Mouse (Mus musculus): ENCODE data around the gene Tspan2. TPM values are rescaled to one million over a fixed set of nuclear protein-coding genes. Genes with fewer than 3 reads are reported as not detected.

Gene Tspan2
- polyA plus RNA-seq, 3 experiments from 2014 or later, result 0.84 to 3.6 (median 1.5) TPM

DNA sequence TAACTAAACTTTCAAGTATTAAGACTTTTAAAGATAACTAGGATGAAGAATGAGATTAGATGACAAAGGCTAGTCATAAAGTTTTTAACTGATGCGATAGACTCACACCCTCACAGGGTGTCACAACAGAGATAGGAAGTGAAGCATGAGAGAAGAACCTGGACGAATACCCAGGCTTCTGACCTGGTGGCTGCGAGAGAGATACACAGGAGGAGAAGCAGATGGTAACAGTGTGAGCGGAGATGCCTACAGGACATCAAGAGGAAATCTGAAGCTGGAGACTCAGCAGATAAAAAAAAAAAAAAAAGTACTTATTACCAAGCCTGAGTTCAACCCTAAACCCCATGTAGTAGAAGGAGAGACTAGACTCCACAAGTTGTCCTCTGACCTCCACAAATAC lies 38.7 kb downstream of the Tspan2 start:
- no peak for ATAC-seq

- ATAC-seq, result no peak
These were observed 48.3 kb downstream of the Tspan2 start, which contains the start of gene Tshb for GRCm38 (mm10) chr3:102782618-102783017. Gene Tshb, minus strand, starts transcription at chr3:102782718.

GRCm38 (mm10) chr3:102787369-102787768 lies 53.0 kb downstream of the Tspan2 start:
- ATAC-seq, result no peak

DNA sequence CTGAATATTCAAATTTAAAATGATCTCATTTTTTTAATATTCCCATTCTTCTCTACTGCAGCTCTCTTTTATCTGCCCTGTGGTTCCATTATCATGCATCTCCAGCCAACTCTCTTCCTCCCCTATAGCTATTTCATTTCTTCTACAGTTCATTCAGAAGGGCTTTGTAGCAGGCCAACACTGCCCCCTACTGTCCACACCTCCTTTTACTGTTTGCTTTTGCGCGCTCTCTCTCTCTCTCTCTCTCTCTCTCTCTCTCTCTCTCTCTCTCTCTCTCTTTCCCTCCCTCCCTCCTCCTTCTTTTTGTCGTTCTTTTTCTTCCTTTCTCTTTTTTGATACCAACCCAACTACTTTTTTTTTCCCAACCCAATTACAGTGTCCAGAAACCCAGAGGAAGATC lies 69.6 kb downstream of the Tspan2 start:
- ATAC-seq, result peak; percentile 81

- ATAC-seq, result no peak
These were observed 108.1 kb downstream of the Tspan2 start for GRCm38 (mm10) chr3:102842386-102842785.

GRCm38 (mm10) chr3:102848661-102849060 lies 114.3 kb downstream of the Tspan2 start:
- ATAC-seq, result no peak

Other genes starting within 250 kb of the Tspan2 start
- under 1 TPM in 1 of 3 experiments, not detected in 2; 0.54 TPM for gene Tshb, start 48.2 kb downstream of the Tspan2 start, polyA plus RNA-seq (2017; shearing (Covaris generic))
- not detected for gene Sycp1, start 201.6 kb downstream of the Tspan2 start, polyA plus RNA-seq (2017; shearing (Covaris generic))
- not detected for gene Nr1h5, start 229.6 kb downstream of the Tspan2 start, polyA plus RNA-seq (2017; shearing (Covaris generic))